Mouse (Mus musculus) hematopoietic stem cell, adult 5-6 weeks (primary cell): ENCODE measurements at regions not wholly inside any gene's neighbourhood (a gene's known extent, or its start where the extent isn't known, plus 50 kb on each side); places are given as distances from the start of the nearest gene placed in this dataset.
A peak's percentile ranks its signal among the peaks of the same experiment; 100 is the strongest.

ENCODE experiments used
- ATAC-seq, 2 experiments: fragments of 125-278 bp in 1 of 2; replicated peaks in 1 of 2; 2 replicates each; pipeline ENCODE4 v1.8.0; 2016 to 2017; ENCODE audit warnings: inconsistent platforms in 2 of 2, mild to moderate bottlenecking in 2 of 2, moderate number of reproducible peaks in 2 of 2, low read depth in 1 of 2, moderate TSS enrichment in 1 of 2; ENCODE audit not compliant: low FRiP score in 2 of 2, poor library complexity in 2 of 2, severe bottlenecking in 2 of 2, insufficient read depth in 1 of 2, low TSS enrichment in 1 of 2

- ATAC-seq, result peak; percentile 84 to 88
Observed at GRCm38 (mm10) chr6:11849143-11849542, 58.2 kb downstream of the Ndufa4 start.
